Comparison of ENCODE assay signal across 22 mouse cellular contexts in genomic region chr19:41995483-41995882, GRCm38 (mm10). TPM values are rescaled to one million over a fixed set of nuclear protein-coding genes. Genes with fewer than 3 reads are reported as not detected.
DNase-seq lines count a peak whose midpoint lies in the region; ATAC-seq and TF ChIP-seq lines count a peak whose summit lies in the region.
"Had no signal": no experiment of that assay in that cellular context is flagged by ENCODE, and none has a peak within 500 bp of the region (broad histone marks: within the 10 kb centered on the region; RNA-seq: fewer than 3 reads in every experiment).

No protein-coding gene starts in this region.

- ATAC-seq in kidney, embryonic 16.5 days (ENCODE audit: low FRiP score, low TSS enrichment): no peak
- no peak for ATAC-seq in intestine, embryonic 16.5 days
- ATAC-seq: forebrain, embryonic 14.5 days; inflammation-experienced regulatory T-cells, adult 6 months had no signal

- peaks cover 64% of the 10 kb centered on the region for H3K4me1 ChIP-seq in heart, embryonic 10.5 days
- H3K4me1 ChIP-seq in kidney, embryonic 16.5 days (ENCODE audit: insufficient read depth, low read length): peaks cover 83% of the 10 kb centered on the region
- peaks cover 23% of the 10 kb centered on the region for H3K4me1 ChIP-seq in intestine, embryonic 16.5 days (ENCODE audit: control insufficient read depth, insufficient read depth, low read length)
- H3K4me1 ChIP-seq in midbrain, embryonic 10.5 days: peaks cover 26% of the 10 kb centered on the region

- H3ac ChIP-seq in myocyte (ENCODE audit: control insufficient read depth, insufficient read length): no peak overlapping the region

- H3K27me3 ChIP-seq in heart, embryonic 10.5 days (ENCODE audit: insufficient read depth, poor library complexity, severe bottlenecking): no peaks in the 10 kb centered on the region
- no peaks in the 10 kb centered on the region for H3K27me3 ChIP-seq in kidney, embryonic 16.5 days (ENCODE audit: insufficient read depth, low read length)
- H3K27me3 ChIP-seq in myocyte (ENCODE audit: control insufficient read depth, insufficient read depth, insufficient read length): no peaks in the 10 kb centered on the region
- no peaks in the 10 kb centered on the region for H3K27me3 ChIP-seq in intestine, embryonic 16.5 days (replicated peaks; ENCODE audit: control insufficient read depth, insufficient read depth, low read length)
- no peaks in the 10 kb centered on the region for H3K27me3 ChIP-seq in midbrain, embryonic 10.5 days (ENCODE audit: low read depth, poor library complexity, severe bottlenecking)
- H3K27me3 ChIP-seq: heart, embryonic 12.5 days; hindbrain, embryonic 15.5 days had no signal

- no peaks in the 10 kb centered on the region for H3K9me3 ChIP-seq in heart, embryonic 10.5 days
- H3K9me3 ChIP-seq in kidney, embryonic 16.5 days (ENCODE audit: low read length): no peaks in the 10 kb centered on the region
- H3K9me3 ChIP-seq in intestine, embryonic 16.5 days (ENCODE audit: control insufficient read depth, low read length): no peaks in the 10 kb centered on the region
- no peaks in the 10 kb centered on the region for H3K9me3 ChIP-seq in midbrain, embryonic 10.5 days (replicated peaks)
- H3K9me3 ChIP-seq: G1E; heart, embryonic 12.5 days; hindbrain, embryonic 15.5 days had no signal

- WGBS in heart, embryonic 10.5 days: 44% methylated on average over 1 of the region's 1 CpGs
- WGBS in kidney, embryonic 16.5 days: 25% methylated on average over 1 of the region's 1 CpGs
- WGBS in intestine, embryonic 16.5 days: 67% methylated on average over 1 of the region's 1 CpGs
- 63% methylated on average over 1 of the region's 1 CpGs for WGBS in midbrain, embryonic 10.5 days

- DNase-seq in heart, embryonic 10.5 days (ENCODE audit: low spot score): no peak
- DNase-seq in heart, adult 9 months (ENCODE audit: low spot score in 2 of 2): no peak
- no peak for DNase-seq in kidney, postnatal 14 days
- DNase-seq in R1 (ENCODE audit: low read depth, low spot score): peak; percentile 52
- DNase-seq in midbrain, embryonic 10.5 days (ENCODE audit: low spot score): no peak
- DNase-seq: adrenal gland, postnatal 10 days; cerebellum, adult 11-12 months; cerebellum, adult 9-10 months; cerebellum, postnatal 25 days; gastrocnemius, postnatal 10 days; heart, adult 18-20 months had no signal

- H3K27ac ChIP-seq in heart, embryonic 10.5 days: peak overlapping the region; percentile 57; the same call in 1 of the 2 replicates
- H3K27ac ChIP-seq in kidney, embryonic 16.5 days (ENCODE audit: low read length): peak overlapping the region; percentile 83
- no peak overlapping the region for H3K27ac ChIP-seq in intestine, embryonic 16.5 days (ENCODE audit: low read length)
- no peak overlapping the region for H3K27ac ChIP-seq in midbrain, embryonic 10.5 days (replicated peaks)
- H3K27ac ChIP-seq: hindbrain, embryonic 15.5 days had no signal

- no peak overlapping the region for H3K4me2 ChIP-seq in kidney, embryonic 16.5 days (replicated peaks; ENCODE audit: low read depth, low read length)
- peak overlapping the region; percentile 14 for H3K4me2 ChIP-seq in myocyte (ENCODE audit: low read depth)
- no peak overlapping the region for H3K4me2 ChIP-seq in intestine, embryonic 16.5 days (ENCODE audit: low read depth, low read length)
- H3K4me2 ChIP-seq: heart, embryonic 12.5 days; hindbrain, embryonic 15.5 days had no signal

- peaks cover 79% of the 10 kb centered on the region for H3K79me2 ChIP-seq in myocyte (ENCODE audit: control insufficient read depth, insufficient read depth)

- no peak for TF ChIP-seq POLR2A in myocyte (IDR thresholded peaks at IDR 0.05; ENCODE audit: insufficient read length, low read depth)

- H3K36me3 ChIP-seq in heart, embryonic 10.5 days: no peaks in the 10 kb centered on the region
- no peaks in the 10 kb centered on the region for H3K36me3 ChIP-seq in kidney, embryonic 16.5 days (ENCODE audit: insufficient read depth, low read length)
- peaks cover 3% of the 10 kb centered on the region for H3K36me3 ChIP-seq in myocyte (ENCODE audit: control insufficient read depth, insufficient read depth)
- no peaks in the 10 kb centered on the region for H3K36me3 ChIP-seq in intestine, embryonic 16.5 days (ENCODE audit: control insufficient read depth, insufficient read depth, low read length)
- H3K36me3 ChIP-seq in midbrain, embryonic 10.5 days: no peaks in the 10 kb centered on the region
- H3K36me3 ChIP-seq: G1E; heart, embryonic 12.5 days; hindbrain, embryonic 15.5 days had no signal

- no peak overlapping the region for H3K9ac ChIP-seq in kidney, embryonic 16.5 days (replicated peaks; ENCODE audit: low read length)
- no peak overlapping the region for H3K9ac ChIP-seq in intestine, embryonic 16.5 days (ENCODE audit: low read depth, low read length)
- H3K9ac ChIP-seq: heart, embryonic 12.5 days; hindbrain, embryonic 15.5 days had no signal

- no peak overlapping the region for H3K4me3 ChIP-seq in heart, embryonic 10.5 days
- H3K4me3 ChIP-seq in kidney, embryonic 16.5 days (ENCODE audit: low read length): no peak overlapping the region
- H3K4me3 ChIP-seq in myocyte: no peak overlapping the region
- no peak overlapping the region for H3K4me3 ChIP-seq in intestine, embryonic 16.5 days (ENCODE audit: low read length)
- H3K4me3 ChIP-seq in midbrain, embryonic 10.5 days: no peak overlapping the region
- H3K4me3 ChIP-seq: heart, embryonic 12.5 days; hindbrain, embryonic 15.5 days had no signal

TF ChIP-seq in myocyte, 11 proteins besides CTCF, POLR2A, EP300 and RAD21:
- TF ChIP-seq E2F4 (IDR thresholded peaks at IDR 0.05; ENCODE audit: insufficient read depth) (no peak), POLR2AphosphoS2 (IDR thresholded peaks at IDR 0.05; ENCODE audit: insufficient read length, low read depth) (no peak), SRF (IDR thresholded peaks at IDR 0.05; ENCODE audit: control insufficient read depth, insufficient read length, low read depth) (no peak), USF1 (IDR thresholded peaks at IDR 0.05; ENCODE audit: low read depth) (no peak)

RNA-seq across cellular contexts. Expression of gene Ubtd1, which starts 13.9 kb away (rescaled TPM):
- 12.4 and 14.0 TPM in 2 replicates for polyA plus RNA-seq in heart, embryonic 10.5 days (2016; fragmentation: Nextera tagmentation; extraction: Ambion mirVana)
- polyA plus RNA-seq in kidney, embryonic 16.5 days (2015; fragmentation: Nextera tagmentation; extraction: Ambion mirVana): 35.9 and 37.8 TPM in 2 replicates
- polyA plus RNA-seq in myocyte (2012; fragmentation: generic; extraction: Trizol): 141 TPM
- polyA plus RNA-seq in intestine, embryonic 16.5 days (2015; fragmentation: Nextera tagmentation; extraction: Ambion mirVana): 11.2 and 13.3 TPM in 2 replicates
- 9.5 and 10.2 TPM in 2 replicates for polyA plus RNA-seq in midbrain, embryonic 10.5 days (2016; fragmentation: Nextera tagmentation; extraction: Ambion mirVana)

RNA-seq across cellular contexts. Expression of gene Mms19, which starts 14.5 kb away (rescaled TPM):
- polyA plus RNA-seq in heart, embryonic 10.5 days (2016; fragmentation: Nextera tagmentation; extraction: Ambion mirVana): 25.4 and 27.0 TPM in 2 replicates
- polyA plus RNA-seq in kidney, embryonic 16.5 days (2015; fragmentation: Nextera tagmentation; extraction: Ambion mirVana): 41.1 and 45.6 TPM in 2 replicates
- polyA plus RNA-seq in myocyte (2012; fragmentation: generic; extraction: Trizol): 34.2 TPM
- 27.8 and 28.4 TPM in 2 replicates for polyA plus RNA-seq in intestine, embryonic 16.5 days (2015; fragmentation: Nextera tagmentation; extraction: Ambion mirVana)
- 34.8 and 39.4 TPM in 2 replicates for polyA plus RNA-seq in midbrain, embryonic 10.5 days (2016; fragmentation: Nextera tagmentation; extraction: Ambion mirVana)

RNA-seq across cellular contexts. Expression of gene Ankrd2, which starts 40.3 kb away (rescaled TPM):
- not detected in 2 replicates for polyA plus RNA-seq in heart, embryonic 10.5 days (2016; fragmentation: Nextera tagmentation; extraction: Ambion mirVana)
- polyA plus RNA-seq in kidney, embryonic 16.5 days (2015; fragmentation: Nextera tagmentation; extraction: Ambion mirVana): not detected in 2 replicates
- 110 TPM for polyA plus RNA-seq in myocyte (2012; fragmentation: generic; extraction: Trizol)
- 0.16 TPM in 1 of 2 replicates, not detected in the other for polyA plus RNA-seq in intestine, embryonic 16.5 days (2015; fragmentation: Nextera tagmentation; extraction: Ambion mirVana)
- 0.17 and 0.29 TPM in 2 replicates for polyA plus RNA-seq in midbrain, embryonic 10.5 days (2016; fragmentation: Nextera tagmentation; extraction: Ambion mirVana)
- polyA plus RNA-seq: G1E; heart, embryonic 12.5 days; heart, embryonic 16.5 days; hindbrain, embryonic 11.5 days; inflammation-experienced regulatory T-cells, adult 6 months had no signal

RNA-seq across cellular contexts. Expression of gene Hoga1, which starts 49.9 kb away (rescaled TPM):
- polyA plus RNA-seq in heart, embryonic 10.5 days (2016; fragmentation: Nextera tagmentation; extraction: Ambion mirVana): 0.85 and 1.6 TPM in 2 replicates
- 30.4 and 35.0 TPM in 2 replicates for polyA plus RNA-seq in kidney, embryonic 16.5 days (2015; fragmentation: Nextera tagmentation; extraction: Ambion mirVana)
- polyA plus RNA-seq in myocyte (2012; fragmentation: generic; extraction: Trizol): 2.4 TPM
- polyA plus RNA-seq in intestine, embryonic 16.5 days (2015; fragmentation: Nextera tagmentation; extraction: Ambion mirVana): 2.2 and 2.7 TPM in 2 replicates
- polyA plus RNA-seq in midbrain, embryonic 10.5 days (2016; fragmentation: Nextera tagmentation; extraction: Ambion mirVana): 1.1 and 1.8 TPM in 2 replicates
- polyA plus RNA-seq: G1E; inflammation-experienced regulatory T-cells, adult 6 months had no signal

RNA-seq across cellular contexts. Expression of gene 4933411K16Rik, which starts 56.6 kb away (rescaled TPM):
- 0.15 TPM in 1 of 2 replicates, not detected in the other for polyA plus RNA-seq in heart, embryonic 10.5 days (2016; fragmentation: Nextera tagmentation; extraction: Ambion mirVana)
- polyA plus RNA-seq in kidney, embryonic 16.5 days (2015; fragmentation: Nextera tagmentation; extraction: Ambion mirVana): 0.60 and 0.71 TPM in 2 replicates
- 0.30 TPM for polyA plus RNA-seq in myocyte (2012; fragmentation: generic; extraction: Trizol)
- polyA plus RNA-seq in intestine, embryonic 16.5 days (2015; fragmentation: Nextera tagmentation; extraction: Ambion mirVana): 0.16 TPM in 1 of 2 replicates, not detected in the other
- 0.09 TPM in 1 of 2 replicates, not detected in the other for polyA plus RNA-seq in midbrain, embryonic 10.5 days (2016; fragmentation: Nextera tagmentation; extraction: Ambion mirVana)
- polyA plus RNA-seq: embryonic facial prominence, embryonic 14.5 days; forebrain, embryonic 14.5 days; G1E; heart, embryonic 12.5 days; heart, embryonic 16.5 days; hindbrain, embryonic 11.5 days; inflammation-experienced regulatory T-cells, adult 6 months had no signal

Comparison
In these comparisons a context has a peak if more than half of its experiments do, and no peak if none do; other contexts are left out.
1. H3K27ac ChIP-seq: peak in heart, embryonic 10.5 days (single experiment) and kidney, embryonic 16.5 days (single experiment); none in intestine, embryonic 16.5 days (single experiment) and midbrain, embryonic 10.5 days (single experiment).
2. RNA of gene Ankrd2, which starts 40.3 kb away (polyA plus RNA-seq): 110 TPM in myocyte (single experiment); 0.17 to 0.29 TPM in midbrain, embryonic 10.5 days, 0.16 TPM in intestine, embryonic 16.5 days, not detected in kidney, embryonic 16.5 days and not detected in heart, embryonic 10.5 days; every median in the first group is over 10 times any median in the second.